Mouse (Mus musculus): Measurements from ENCODE around the gene Ptgds.

The Ptgds gene

DNA sequence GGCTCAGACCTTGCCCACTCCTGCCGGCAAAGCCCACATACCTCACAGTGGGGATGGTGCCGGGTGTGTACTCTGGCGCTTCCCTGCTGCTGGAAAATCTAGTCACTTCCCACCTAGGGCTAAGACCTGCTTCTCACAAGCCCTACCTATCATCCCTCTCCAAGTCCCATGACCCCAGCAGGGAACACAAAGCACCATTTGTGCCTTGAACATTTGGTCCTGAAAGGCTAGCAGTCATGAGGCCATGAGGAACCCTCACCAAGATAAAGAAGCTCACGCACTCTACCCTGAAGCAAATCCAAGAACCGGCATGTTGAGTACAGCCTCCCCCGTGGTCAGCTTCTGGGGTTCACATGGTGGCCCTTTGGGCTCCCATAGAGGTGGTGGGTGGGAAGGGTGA lies at the start of gene Ptgds:
Gene Ptgds, minus strand, starts transcription at position 78 of the 400 bp plus-strand sequence.
- no peak for DNase-seq

DNA sequence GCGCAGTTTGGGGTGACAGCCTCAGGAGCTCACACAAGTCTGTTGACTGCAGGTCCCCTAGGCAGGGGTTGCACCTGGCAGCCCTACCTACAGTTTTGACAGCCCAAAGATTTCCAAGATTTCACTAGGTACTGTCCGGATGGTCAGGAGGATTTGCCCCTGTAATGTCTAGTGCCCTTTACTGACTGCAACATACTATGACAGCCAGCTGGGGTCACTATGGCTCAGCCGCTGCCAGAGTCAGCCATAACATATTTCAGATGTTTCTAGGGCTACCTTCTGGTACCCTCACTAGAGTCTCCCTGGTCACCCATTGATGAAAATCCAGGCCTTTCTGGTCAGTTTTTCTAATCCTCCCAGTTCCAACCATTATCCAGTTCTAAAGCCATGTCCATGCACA lies 40.1 kb upstream of the Ptgds start:
- peak; percentile 27 for DNase-seq

DNA sequence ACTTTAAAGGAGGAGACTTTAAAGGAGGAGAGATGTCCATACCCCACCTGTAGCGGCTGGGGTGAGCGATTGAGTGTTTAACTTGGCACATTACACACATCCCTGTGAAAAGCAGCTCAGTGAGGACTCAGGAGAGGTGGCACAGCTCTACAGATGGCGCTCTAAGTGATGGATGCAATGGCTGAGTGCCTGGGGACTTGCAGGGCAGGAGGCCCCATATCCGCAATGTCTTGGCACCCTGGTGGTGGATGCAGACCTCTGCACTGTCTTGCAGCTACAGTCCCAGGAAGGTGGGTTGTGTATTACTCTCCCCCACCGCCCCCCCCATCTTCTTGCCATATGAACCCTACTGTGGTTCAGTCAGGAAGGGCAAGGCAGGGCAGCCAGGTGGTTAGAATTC lies 37.1 kb upstream of the Ptgds start:
- peak; percentile 41 for DNase-seq

GRCm38 (mm10) chr2:25505860-25506259 lies 36.0 kb upstream of the Ptgds start:
- DNase-seq: no peak

- no peak for DNase-seq
Measured at GRCm38 (mm10) chr2:25505000-25505399, 35.2 kb upstream of the Ptgds start.

DNA sequence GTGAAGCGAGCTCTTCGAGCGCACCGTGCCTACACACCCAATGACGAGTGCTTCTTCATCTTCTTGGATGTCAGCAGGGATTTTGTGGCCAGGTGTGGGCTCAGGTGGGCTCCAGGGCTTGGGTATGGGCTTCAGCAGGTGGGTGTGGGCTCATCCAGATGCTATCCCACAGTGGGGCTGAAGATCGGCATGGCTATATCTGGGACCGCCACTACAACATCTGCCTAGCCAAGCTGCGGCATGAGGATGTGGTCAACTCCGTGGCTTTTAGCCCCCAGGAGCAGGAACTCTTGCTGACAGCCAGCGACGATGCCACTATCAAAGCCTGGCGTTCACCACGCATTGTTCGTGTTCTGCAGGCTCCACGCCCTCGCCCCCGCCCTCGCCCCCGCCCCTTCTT lies 34.7 kb upstream of the Ptgds start:
- DNase-seq: no peak

- no peak for DNase-seq
Measured at GRCm38 (mm10) chr2:25502726-25503125, 32.9 kb upstream of the Ptgds start.

- DNase-seq: peak; percentile 20
Measured at GRCm38 (mm10) chr2:25501593-25502486, 32.0 kb upstream of the Ptgds start, which contains the start of gene C8g. Gene C8g, minus strand, starts transcription at chr2:25501719.

DNA sequence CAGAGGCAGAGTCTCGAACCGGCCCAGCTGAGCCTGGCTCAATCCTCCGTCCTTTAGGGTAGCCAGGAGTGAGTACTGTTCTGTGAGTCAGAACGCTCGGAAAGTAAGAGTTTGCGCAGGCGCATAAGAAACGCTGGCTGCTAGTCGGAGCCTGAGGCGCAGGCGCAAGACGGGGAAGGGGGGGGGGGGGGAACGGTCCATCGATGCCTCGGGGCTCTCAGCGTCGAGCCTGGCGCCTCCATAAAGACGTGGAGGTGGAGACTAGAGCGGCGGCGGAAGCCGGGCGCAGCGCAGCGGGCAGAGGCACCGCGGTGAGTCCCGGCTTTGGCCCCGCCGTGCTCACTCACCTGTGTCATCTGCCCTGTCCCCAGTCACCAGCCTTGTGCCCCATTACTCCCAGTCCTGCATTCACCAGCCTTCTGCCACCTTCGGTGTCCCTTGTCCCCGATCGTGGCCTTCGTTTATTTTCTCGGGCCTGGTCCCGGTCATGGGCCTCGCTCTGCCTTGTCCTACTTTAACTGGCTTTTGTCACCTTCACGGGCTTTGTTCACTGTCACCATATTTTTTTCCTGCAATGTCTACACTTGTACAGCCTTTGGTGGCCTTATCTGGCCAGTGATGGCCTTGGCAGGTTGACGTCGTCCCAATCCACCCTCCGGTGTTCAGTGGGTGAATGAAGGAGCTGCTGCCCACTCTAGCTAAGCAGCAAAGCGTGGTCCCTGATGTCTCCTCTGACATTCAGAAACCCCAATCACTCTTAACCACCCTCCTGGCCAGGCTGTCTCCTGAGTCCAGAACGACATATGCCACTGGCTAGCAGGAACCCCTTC lies 30.9 kb upstream of the Ptgds start, which contains the start of gene Fbxw5:
Gene Fbxw5, plus strand, starts transcription at position 175 of the 830 bp plus-strand sequence.
- peak; percentile 97 for DNase-seq

GRCm38 (mm10) chr2:25500071-25500575 lies 30.3 kb upstream of the Ptgds start:
- peak; percentile 4 for DNase-seq

DNA sequence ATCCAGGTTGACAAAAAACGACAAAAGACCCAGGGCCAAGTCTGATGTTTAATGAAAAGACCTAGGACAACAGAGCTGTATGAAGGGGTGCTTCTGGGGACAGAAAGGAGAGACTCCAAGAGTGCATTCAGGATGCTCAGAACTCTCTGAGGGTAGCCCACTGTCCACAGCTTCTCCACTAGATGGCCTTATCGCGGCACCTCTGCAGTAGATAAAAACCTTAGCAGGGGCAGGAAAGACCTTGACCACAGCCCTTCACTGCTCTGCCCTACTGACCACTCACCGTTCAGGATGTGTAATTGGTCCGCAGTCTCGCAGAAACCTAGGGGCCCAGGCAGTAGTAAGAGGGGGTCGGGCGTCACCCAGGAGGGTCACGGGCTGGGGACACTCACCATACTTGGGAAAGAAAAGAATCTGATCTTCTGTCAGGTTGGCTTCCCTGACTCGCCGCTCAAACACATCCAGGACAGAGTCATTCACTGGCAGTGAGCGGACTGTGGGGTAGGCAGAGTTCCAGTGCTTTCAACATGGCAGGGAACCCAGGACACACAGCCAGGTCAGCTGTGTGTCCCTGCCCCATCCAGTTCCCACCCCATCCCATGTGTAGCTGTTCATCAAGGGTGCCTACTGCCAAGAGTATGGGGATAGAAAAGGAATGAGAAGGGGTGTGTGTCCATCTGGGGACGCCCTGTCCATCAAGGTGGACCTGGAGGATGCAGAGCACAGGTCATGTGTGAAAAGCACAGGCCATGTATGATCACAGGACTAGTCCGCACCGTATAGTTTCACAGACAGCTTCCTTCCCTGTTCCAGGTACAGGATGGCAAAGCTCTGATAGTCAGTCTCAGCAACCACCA lies 29.0 kb upstream of the Ptgds start:
- no peak for DNase-seq

DNA sequence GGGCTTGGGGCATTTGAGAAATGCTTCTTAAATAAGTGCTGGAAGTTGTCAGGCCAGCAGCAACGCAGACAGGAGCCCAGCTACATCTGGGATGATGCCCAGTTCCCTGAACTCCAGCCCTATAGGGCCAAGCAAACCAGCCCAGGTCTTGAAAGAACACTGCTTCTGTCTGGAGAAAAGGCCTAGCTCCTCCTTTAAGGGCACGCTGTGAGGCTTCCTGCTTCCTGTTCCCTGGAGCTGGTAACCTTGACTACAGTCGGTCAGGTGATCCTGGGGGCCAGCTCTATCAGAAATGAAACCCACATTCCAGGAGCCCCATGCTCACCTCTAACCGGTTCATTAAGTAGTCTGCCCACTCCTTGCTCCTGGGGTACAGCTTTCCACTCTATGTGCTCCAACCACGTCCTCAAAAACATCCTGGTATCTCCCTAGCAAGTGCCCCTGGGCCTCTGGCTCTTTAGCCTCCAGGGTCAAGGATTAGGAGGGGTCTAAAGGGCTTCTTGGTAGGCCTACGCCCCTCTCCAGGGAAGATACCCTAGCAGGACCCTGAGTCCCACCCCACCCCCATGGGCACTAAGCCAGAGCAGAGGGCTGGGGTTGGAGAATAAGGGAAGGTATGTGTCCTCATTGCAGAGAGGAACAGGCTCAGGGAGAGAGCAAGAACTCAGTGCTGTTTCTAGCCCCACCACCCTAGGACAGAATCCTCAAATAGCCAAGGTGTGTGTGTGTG lies 28.2 kb upstream of the Ptgds start:
- DNase-seq: peak; percentile 3

DNA sequence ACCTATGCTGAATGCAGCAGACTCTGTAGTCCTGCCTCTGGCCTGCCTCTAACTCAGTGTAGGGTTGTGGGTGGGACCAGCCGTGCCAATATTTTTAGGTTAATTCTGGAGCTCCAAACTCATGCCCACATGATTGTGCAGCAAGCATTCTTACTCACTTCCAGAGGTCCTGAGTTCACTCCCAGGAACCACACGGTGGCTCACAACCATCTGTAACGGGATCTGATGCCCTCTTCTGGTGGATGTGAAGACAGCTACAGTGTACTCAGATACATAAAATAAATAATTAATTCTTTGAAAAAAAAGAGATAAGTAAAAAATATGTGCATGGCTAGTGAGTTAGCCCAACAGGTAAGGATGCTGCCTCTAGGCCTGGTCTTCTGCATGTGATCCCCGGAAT lies 26.6 kb upstream of the Ptgds start:
- peak; percentile 40 for DNase-seq

GRCm38 (mm10) chr2:25493476-25493961 lies 23.7 kb upstream of the Ptgds start, which contains the start of gene Lcn12:
Gene Lcn12, minus strand, starts transcription at chr2:25493911.
- no peak for DNase-seq

DNA sequence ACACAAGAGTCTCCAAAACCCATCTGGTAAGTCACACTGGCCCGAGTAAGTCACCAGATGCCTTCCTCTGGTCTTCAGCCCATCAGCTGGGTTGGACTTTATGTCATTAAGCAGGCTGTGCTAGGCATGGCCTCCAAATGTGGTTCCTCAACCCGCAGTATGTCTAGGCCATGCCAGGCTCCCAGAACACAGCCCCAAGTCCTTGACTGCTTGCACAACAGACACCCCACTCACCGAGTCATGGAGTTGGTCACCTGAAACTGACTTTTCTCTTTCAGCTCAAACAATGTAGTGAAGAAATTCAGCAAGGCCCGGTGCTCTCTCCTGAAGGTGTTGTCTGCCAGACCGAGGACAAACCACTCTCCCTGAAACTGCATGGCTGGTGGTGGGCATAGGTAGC lies 23.1 kb upstream of the Ptgds start:
- DNase-seq: no peak

GRCm38 (mm10) chr2:25488671-25489068 lies 18.8 kb upstream of the Ptgds start:
- DNase-seq: no peak

- DNase-seq: no peak
Measured at GRCm38 (mm10) chr2:25487965-25488670, 18.3 kb upstream of the Ptgds start.

- DNase-seq: no peak
Measured at GRCm38 (mm10) chr2:25484901-25485647, 15.2 kb upstream of the Ptgds start.

DNA sequence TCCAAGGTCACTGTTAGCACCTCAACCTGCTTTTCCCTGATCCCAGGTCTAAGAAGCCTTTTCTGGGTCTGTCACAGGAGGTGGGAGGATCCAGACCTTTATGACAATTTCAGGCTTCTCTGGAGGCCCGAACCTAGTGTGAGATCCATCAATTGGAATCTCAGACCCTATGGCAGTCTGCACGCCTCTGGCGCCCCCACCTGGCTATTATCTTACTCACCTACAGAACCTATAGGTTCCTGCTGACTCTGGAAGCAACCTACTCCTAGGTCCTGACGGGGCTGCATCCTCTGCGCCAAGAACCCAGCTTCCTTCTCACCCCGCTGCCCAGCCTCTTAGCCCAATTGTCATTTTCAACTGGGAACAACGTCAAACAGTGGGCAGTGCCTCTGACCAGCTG lies 13.1 kb upstream of the Ptgds start:
- peak; percentile 58 for DNase-seq

GRCm38 (mm10) chr2:25480541-25480940 lies 10.7 kb upstream of the Ptgds start:
- DNase-seq: no peak
